Mouse (Mus musculus): ENCODE measurements around the gene Gna15. TPM values are rescaled to one million over a fixed set of nuclear protein-coding genes. Genes with fewer than 3 reads are reported as not detected.
A peak's percentile ranks its signal among the peaks of the same experiment; 100 is the strongest.

The Gna15 gene
- polyA plus RNA-seq, 1 experiment from 2014 or later, result 7.3 TPM

- Histone ChIP-seq H3K9me3 (replicated peaks) (peaks cover 6% of the 10 kb centered on the region), H3K4me3 (no peak overlapping the region), H3K4me1 (peaks cover 20% of the 10 kb centered on the region), H3K27ac (no peak overlapping the region), H3K36me3 (no peaks in the 10 kb centered on the region), H3K9ac (no peak overlapping the region), H3K4me2 (0 out of 2 replicates have a peak overlapping the region, but pooled peaks have one; percentile 1), H3K27me3 (replicated peaks) (no peaks in the 10 kb centered on the region)
- peak; percentile 72 for ATAC-seq
- 5% methylated on average over 12 of the region's 12 CpGs for WGBS (ENCODE audit: insufficient replicate concordance)
These were observed 27.6 kb upstream of the Gna15 start for GRCm38 (mm10) chr10:81551597-81552102.

GRCm38 (mm10) chr10:81550257-81550656 is 26.2 kb upstream of the Gna15 start:
- H3K9me3 ChIP-seq (replicated peaks), result peaks cover 6% of the 10 kb centered on the region
- no peak overlapping the region for H3K4me2 ChIP-seq
- H3K27ac ChIP-seq, result no peak overlapping the region
- no peak overlapping the region for H3K9ac ChIP-seq
- ATAC-seq, result no peak
- 9% methylated on average over 7 of the region's 7 CpGs for WGBS (ENCODE audit: insufficient replicate concordance)
- H3K4me1 ChIP-seq, result peaks cover 34% of the 10 kb centered on the region
- no peaks in the 10 kb centered on the region for H3K36me3 ChIP-seq
- no peak overlapping the region for H3K4me3 ChIP-seq
- H3K27me3 ChIP-seq (replicated peaks), result no peaks in the 10 kb centered on the region

GRCm38 (mm10) chr10:81548944-81549343 is 24.9 kb upstream of the Gna15 start:
- H3K4me2 ChIP-seq, result no peak overlapping the region
- 61% methylated on average over 5 of the region's 5 CpGs for WGBS (ENCODE audit: insufficient replicate concordance)
- H3K4me3 ChIP-seq, result no peak overlapping the region
- H3K9me3 ChIP-seq (replicated peaks), result peaks cover 6% of the 10 kb centered on the region
- H3K27ac ChIP-seq, result no peak overlapping the region
- H3K4me1 ChIP-seq, result peaks cover 41% of the 10 kb centered on the region
- H3K9ac ChIP-seq, result no peak overlapping the region
- H3K36me3 ChIP-seq, result no peaks in the 10 kb centered on the region
- H3K27me3 ChIP-seq (replicated peaks), result no peaks in the 10 kb centered on the region
- ATAC-seq, result no peak

GRCm38 (mm10) chr10:81546788-81547571 is 23.0 kb upstream of the Gna15 start:
- 84% methylated on average over 13 of the region's 13 CpGs for WGBS (ENCODE audit: insufficient replicate concordance)
- peak overlapping the region; percentile 98 for H3K4me2 ChIP-seq
- H3K4me3 ChIP-seq, result no peak overlapping the region
- H3K27ac ChIP-seq, result peak overlapping the region; percentile 88
- ATAC-seq, result no peak
- H3K9ac ChIP-seq, result peak overlapping the region; percentile 52; the same call in 1 of the 2 replicates
- peaks cover 17% of the 10 kb centered on the region for H3K36me3 ChIP-seq
- H3K4me1 ChIP-seq, result peaks cover 60% of the 10 kb centered on the region
- H3K27me3 ChIP-seq (replicated peaks), result no peaks in the 10 kb centered on the region
- no peaks in the 10 kb centered on the region for H3K9me3 ChIP-seq (replicated peaks)

GRCm38 (mm10) chr10:81546332-81546731 is 22.3 kb upstream of the Gna15 start:
- Histone ChIP-seq H3K4me2 (peak overlapping the region; percentile 98), H3K9ac (peak overlapping the region; percentile 52), H3K4me1 (peaks cover 60% of the 10 kb centered on the region), H3K4me3 (peak overlapping the region; percentile 8; the same call in 1 of the 2 replicates), H3K27me3 (replicated peaks) (no peaks in the 10 kb centered on the region), H3K36me3 (peaks cover 17% of the 10 kb centered on the region), H3K9me3 (replicated peaks) (no peaks in the 10 kb centered on the region), H3K27ac (peak overlapping the region; percentile 88)
- ATAC-seq, result peak; percentile 45
- WGBS (ENCODE audit: insufficient replicate concordance), result 14% methylated on average over 5 of the region's 5 CpGs

- WGBS (ENCODE audit: insufficient replicate concordance), result 1% methylated on average over 59 of the region's 59 CpGs
- Histone ChIP-seq H3K27ac (peak within 1 kb of the TSS; percentile 88), H3K9me3 (replicated peaks) (no peaks in the 10 kb centered on the region), H3K4me2 (peak within 1 kb of the TSS; percentile 98), H3K27me3 (replicated peaks) (no peaks in the 10 kb centered on the region), H3K4me1 (peaks cover 63% of the 10 kb centered on the region), H3K9ac (peak within 1 kb of the TSS; percentile 93), H3K4me3 (peak within 1 kb of the TSS; percentile 90), H3K36me3 (peaks cover 22% of the 10 kb centered on the region)
- peak; percentile 89 for ATAC-seq
These were observed 21.2 kb upstream of the Gna15 start, which contains the start of gene Gna11 for GRCm38 (mm10) chr10:81545161-81545747. TSS of gene Gna11 (minus strand) at chr10:81545190.

GRCm38 (mm10) chr10:81544296-81545160 is 20.5 kb upstream of the Gna15 start:
- ATAC-seq, result peak; percentile 5; the same call in 1 of the 2 replicates
- WGBS (ENCODE audit: insufficient replicate concordance), result under 1% methylated on average over 93 of the region's 93 CpGs
- Histone ChIP-seq H3K9me3 (replicated peaks) (no peaks in the 10 kb centered on the region), H3K4me2 (peak overlapping the region; percentile 98), H3K36me3 (peaks cover 29% of the 10 kb centered on the region), H3K27me3 (replicated peaks) (no peaks in the 10 kb centered on the region), H3K4me3 (peak overlapping the region; percentile 90), H3K4me1 (peaks cover 69% of the 10 kb centered on the region), H3K9ac (peak overlapping the region; percentile 93), H3K27ac (peak overlapping the region; percentile 88)

GRCm38 (mm10) chr10:81543633-81544032 is 19.6 kb upstream of the Gna15 start:
- H3K27ac ChIP-seq, result 0 out of 2 replicates have a peak overlapping the region, but pooled peaks have one; percentile 54
- no peaks in the 10 kb centered on the region for H3K9me3 ChIP-seq (replicated peaks)
- peak overlapping the region; percentile 90 for H3K4me3 ChIP-seq
- peak overlapping the region; percentile 98 for H3K4me2 ChIP-seq
- no peak for ATAC-seq
- H3K27me3 ChIP-seq (replicated peaks), result no peaks in the 10 kb centered on the region
- peak overlapping the region; percentile 93 for H3K9ac ChIP-seq
- H3K36me3 ChIP-seq, result peaks cover 38% of the 10 kb centered on the region
- WGBS (ENCODE audit: insufficient replicate concordance), result 75% methylated on average over 1 of the region's 1 CpGs
- peaks cover 78% of the 10 kb centered on the region for H3K4me1 ChIP-seq

- peak overlapping the region; percentile 98 for H3K4me2 ChIP-seq
- no peaks in the 10 kb centered on the region for H3K9me3 ChIP-seq (replicated peaks)
- no peak for ATAC-seq
- no peaks in the 10 kb centered on the region for H3K27me3 ChIP-seq (replicated peaks)
- 74% methylated on average over 7 of the region's 7 CpGs for WGBS (ENCODE audit: insufficient replicate concordance)
- peak overlapping the region; percentile 93; the same call in 1 of the 2 replicates for H3K9ac ChIP-seq
- 0 out of 2 replicates have a peak overlapping the region, but pooled peaks have one; percentile 38 for H3K27ac ChIP-seq
- peaks cover 81% of the 10 kb centered on the region for H3K4me1 ChIP-seq
- peaks cover 44% of the 10 kb centered on the region for H3K36me3 ChIP-seq
- peak overlapping the region; percentile 90 for H3K4me3 ChIP-seq
These were observed 18.9 kb upstream of the Gna15 start for GRCm38 (mm10) chr10:81542727-81543460.

GRCm38 (mm10) chr10:81541803-81542202 is 17.8 kb upstream of the Gna15 start:
- peak overlapping the region; percentile 98 for H3K4me2 ChIP-seq
- H3K4me1 ChIP-seq, result peaks cover 75% of the 10 kb centered on the region
- H3K27me3 ChIP-seq (replicated peaks), result no peaks in the 10 kb centered on the region
- H3K36me3 ChIP-seq, result peaks cover 53% of the 10 kb centered on the region
- WGBS (ENCODE audit: insufficient replicate concordance), result 62% methylated on average over 10 of the region's 10 CpGs
- H3K4me3 ChIP-seq, result peak overlapping the region; percentile 90; the same call in 1 of the 2 replicates
- H3K9ac ChIP-seq, result peak overlapping the region; percentile 47
- no peak for ATAC-seq
- no peaks in the 10 kb centered on the region for H3K9me3 ChIP-seq (replicated peaks)
- peak overlapping the region; percentile 38 for H3K27ac ChIP-seq

- WGBS (ENCODE audit: insufficient replicate concordance), result 69% methylated on average over 5 of the region's 5 CpGs
- Histone ChIP-seq H3K9ac (peak overlapping the region; percentile 47), H3K4me1 (peaks cover 70% of the 10 kb centered on the region), H3K9me3 (replicated peaks) (no peaks in the 10 kb centered on the region), H3K27me3 (replicated peaks) (no peaks in the 10 kb centered on the region), H3K36me3 (peaks cover 56% of the 10 kb centered on the region), H3K27ac (peak overlapping the region; percentile 38; the same call in 1 of the 2 replicates), H3K4me3 (0 out of 2 replicates have a peak overlapping the region, but pooled peaks have one; percentile 90), H3K4me2 (peak overlapping the region; percentile 98)
- ATAC-seq, result no peak
These were observed 17.3 kb upstream of the Gna15 start for GRCm38 (mm10) chr10:81541363-81541762.

Measured in liver, embryonic 12.5 days (tissue).